Mouse (Mus musculus) midbrain, embryonic 13.5 days (tissue): ENCODE data around the gene Lingo1. TPM values are rescaled to one million over a fixed set of nuclear protein-coding genes. Genes with fewer than 3 reads are reported as not detected.
A peak's percentile ranks its signal among the peaks of the same experiment; 100 is the strongest.

ENCODE experiments used
- ATAC-seq: fragments of 200-750 bp; cut with Nextera tagmentation; 2 replicates; pipeline ENCODE4 v1.8.0; 2017; ENCODE audit warnings: mild to moderate bottlenecking, moderate TSS enrichment, moderate library complexity
- H3K27ac ChIP-seq: fragments of 300-500 bp; sonication (generic); 2 replicates; pipeline ENCODE4 v1.5.1; 2015; ENCODE audit warnings: inconsistent platforms, mild to moderate bottlenecking, moderate library complexity
- H3K27me3 ChIP-seq: fragments of 300-500 bp; sonication (generic); 2 replicates; pipeline ENCODE4 v1.6.1; 2015; ENCODE audit warnings: mild to moderate bottlenecking, inconsistent platforms
- H3K36me3 ChIP-seq: fragments of 300-500 bp; sonication (generic); 2 replicates; pipeline ENCODE4 v1.6.1; 2015; ENCODE audit warnings: mild to moderate bottlenecking, inconsistent platforms
- H3K4me1 ChIP-seq: fragments of 300-500 bp; sonication (generic); replicated peaks from 2 replicates; pipeline ENCODE4 v1.6.1; 2015; ENCODE audit warnings: inconsistent platforms
- H3K4me2 ChIP-seq: fragments of 300-500 bp; sonication (generic); replicated peaks from 2 replicates; pipeline ENCODE4 v1.6.1; 2015; ENCODE audit warnings: moderate library complexity, mild to moderate bottlenecking, inconsistent platforms
- H3K4me3 ChIP-seq: fragments of 300-500 bp; sonication (generic); replicated peaks from 2 replicates; pipeline ENCODE4 v1.5.1; 2015; ENCODE audit warnings: mild to moderate bottlenecking, inconsistent platforms
- H3K9ac ChIP-seq: fragments of 300-500 bp; sonication (generic); replicated peaks from 2 replicates; pipeline ENCODE4 v1.6.1; 2015; ENCODE audit warnings: mild to moderate bottlenecking, inconsistent platforms
- H3K9me3 ChIP-seq: fragments of 300-500 bp; sonication (generic); 2 replicates; pipeline ENCODE4 v1.6.1; 2016; ENCODE audit warnings: mild to moderate bottlenecking, inconsistent platforms
- WGBS: fragments of 180-500 bp; shearing (Covaris S2); methylation state at CpG from one replicate; pipeline ENCODE4 v1.1.7; 2015; 5-methylcytosine and 5-hydroxymethylcytosine counted together
- polyA plus RNA-seq: library from polyadenylated mRNA; unstranded; fragments of >200 nt; fragmentation: Nextera tagmentation; extraction: Ambion mirVana; gene quantifications from 2 replicates; pipeline ENCODE4 v1.2.1, GENCODE M21; 2015

Gene Lingo1
- polyA plus RNA-seq, 1 experiment from 2014 or later: 39.0 TPM

GRCm38 (mm10) chr9:56619715-56620114, 176.6 kb downstream of the Lingo1 start:
- H3K4me2 ChIP-seq: no peak overlapping the region
- H3K4me1 ChIP-seq: peaks cover 6% of the 10 kb centered on the region; the same call in 1 of the 2 replicates
- 81% methylated on average over 23 of the region's 23 CpGs for WGBS
- peaks cover 47% of the 10 kb centered on the region for H3K36me3 ChIP-seq
- H3K9ac ChIP-seq: no peak overlapping the region
- H3K9me3 ChIP-seq: no peaks in the 10 kb centered on the region
- H3K4me3 ChIP-seq: no peak overlapping the region
- H3K27me3 ChIP-seq: peaks cover 28% of the 10 kb centered on the region
- H3K27ac ChIP-seq: no peak overlapping the region
- no peak for ATAC-seq

GRCm38 (mm10) chr9:56618660-56619059, 177.6 kb downstream of the Lingo1 start:
- Histone ChIP-seq H3K27me3 (peaks cover 28% of the 10 kb centered on the region), H3K36me3 (peaks cover 44% of the 10 kb centered on the region), H3K4me2 (no peak overlapping the region), H3K4me3 (no peak overlapping the region), H3K27ac (no peak overlapping the region), H3K9ac (no peak overlapping the region), H3K9me3 (no peaks in the 10 kb centered on the region), H3K4me1 (peaks cover 6% of the 10 kb centered on the region; the same call in 1 of the 2 replicates)
- 90% methylated on average over 4 of the region's 4 CpGs for WGBS
- ATAC-seq: no peak

GRCm38 (mm10) chr9:56616061-56616460, 180.2 kb downstream of the Lingo1 start:
- no peak for ATAC-seq
- H3K4me1 ChIP-seq: peaks cover 11% of the 10 kb centered on the region; the same call in 1 of the 2 replicates
- 82% methylated on average over 3 of the region's 3 CpGs for WGBS

GRCm38 (mm10) chr9:56612798-56613183, 183.5 kb downstream of the Lingo1 start:
- Histone ChIP-seq H3K4me3 (no peak overlapping the region), H3K4me1 (peaks cover 33% of the 10 kb centered on the region), H3K27me3 (no peaks in the 10 kb centered on the region), H3K27ac (no peak overlapping the region), H3K9me3 (no peaks in the 10 kb centered on the region), H3K4me2 (no peak overlapping the region), H3K36me3 (0 out of 2 replicates have a peak, but pooled peaks cover 9% of the 10 kb centered on the region), H3K9ac (no peak overlapping the region)
- 67% methylated on average over 12 of the region's 12 CpGs for WGBS
- no peak for ATAC-seq

More at GRCm38 (mm10) chr9:56616061-56616460, 180.2 kb downstream of the Lingo1 start:
- Histone ChIP-seq H3K9ac (no peak overlapping the region), H3K27me3 (peaks cover 21% of the 10 kb centered on the region), H3K4me3 (no peak overlapping the region), H3K9me3 (no peaks in the 10 kb centered on the region), H3K27ac (no peak overlapping the region), H3K36me3 (peaks cover 40% of the 10 kb centered on the region), H3K4me2 (no peak overlapping the region)

- H3K9me3 ChIP-seq: no peaks in the 10 kb centered on the region
- no peak overlapping the region for H3K9ac ChIP-seq
- WGBS: 89% methylated on average over 8 of the region's 8 CpGs
- H3K27me3 ChIP-seq: no peaks in the 10 kb centered on the region
- no peak overlapping the region for H3K4me3 ChIP-seq
- no peak for ATAC-seq
- H3K4me1 ChIP-seq: peaks cover 39% of the 10 kb centered on the region
- H3K27ac ChIP-seq: no peak overlapping the region
- H3K4me2 ChIP-seq: no peak overlapping the region
- H3K36me3 ChIP-seq: 0 out of 2 replicates have a peak, but pooled peaks cover 3% of the 10 kb centered on the region
Measured at GRCm38 (mm10) chr9:56611912-56612797, 184.1 kb downstream of the Lingo1 start.

- H3K4me1 ChIP-seq: peaks cover 43% of the 10 kb centered on the region
- no peak overlapping the region for H3K27ac ChIP-seq
- H3K9ac ChIP-seq: no peak overlapping the region
- H3K9me3 ChIP-seq: no peaks in the 10 kb centered on the region
- H3K4me3 ChIP-seq: no peak overlapping the region
- no peaks in the 10 kb centered on the region for H3K27me3 ChIP-seq
- 0 out of 2 replicates have a peak, but pooled peaks cover under 1% of the 10 kb centered on the region for H3K36me3 ChIP-seq
- H3K4me2 ChIP-seq: no peak overlapping the region
- WGBS: 85% methylated on average over 6 of the region's 6 CpGs
- no peak for ATAC-seq
Measured at GRCm38 (mm10) chr9:56610955-56611354, 185.3 kb downstream of the Lingo1 start.

- Histone ChIP-seq H3K9me3 (no peaks in the 10 kb centered on the region), H3K4me2 (no peak overlapping the region), H3K27me3 (no peaks in the 10 kb centered on the region), H3K9ac (no peak overlapping the region), H3K27ac (no peak overlapping the region), H3K4me1 (peaks cover 48% of the 10 kb centered on the region), H3K4me3 (no peak overlapping the region), H3K36me3 (no peaks in the 10 kb centered on the region)
- 58% methylated on average over 5 of the region's 5 CpGs for WGBS
- ATAC-seq: no peak
Measured at GRCm38 (mm10) chr9:56610466-56610865, 185.8 kb downstream of the Lingo1 start.

GRCm38 (mm10) chr9:56609486-56609885, 186.8 kb downstream of the Lingo1 start:
- Histone ChIP-seq H3K4me3 (no peak overlapping the region), H3K9me3 (no peaks in the 10 kb centered on the region), H3K4me1 (peaks cover 58% of the 10 kb centered on the region), H3K27ac (peak overlapping the region; percentile 74; the same call in 1 of the 2 replicates), H3K9ac (no peak overlapping the region), H3K4me2 (no peak overlapping the region), H3K27me3 (no peaks in the 10 kb centered on the region), H3K36me3 (no peaks in the 10 kb centered on the region)
- WGBS: 4% methylated on average over 5 of the region's 5 CpGs
- peak; percentile 58 for ATAC-seq

- H3K9me3 ChIP-seq: no peaks in the 10 kb centered on the region
- no peak overlapping the region for H3K4me2 ChIP-seq
- no peaks in the 10 kb centered on the region for H3K36me3 ChIP-seq
- 12% methylated on average over 11 of the region's 11 CpGs for WGBS
- no peak overlapping the region for H3K4me3 ChIP-seq
- H3K4me1 ChIP-seq: peaks cover 61% of the 10 kb centered on the region
- no peak overlapping the region for H3K9ac ChIP-seq
- peak overlapping the region; percentile 74 for H3K27ac ChIP-seq
- 0 out of 2 replicates have a peak, but pooled peaks have one; percentile 14 for ATAC-seq
- H3K27me3 ChIP-seq: no peaks in the 10 kb centered on the region
Measured at GRCm38 (mm10) chr9:56608691-56609351, 187.4 kb downstream of the Lingo1 start.

- ATAC-seq: no peak
- H3K4me2 ChIP-seq: 0 out of 2 replicates have a peak overlapping the region, but pooled peaks have one; percentile 9
- WGBS: 64% methylated on average over 16 of the region's 16 CpGs
Measured at GRCm38 (mm10) chr9:56606082-56606740, 190.1 kb downstream of the Lingo1 start.

GRCm38 (mm10) chr9:56605443-56605806, 190.8 kb downstream of the Lingo1 start:
- H3K27me3 ChIP-seq: no peaks in the 10 kb centered on the region
- H3K4me3 ChIP-seq: no peak overlapping the region
- peaks cover 53% of the 10 kb centered on the region for H3K4me1 ChIP-seq
- ATAC-seq: peak; percentile 18; the same call in 1 of the 2 replicates
- no peaks in the 10 kb centered on the region for H3K36me3 ChIP-seq
- H3K27ac ChIP-seq: peak overlapping the region; percentile 70
- no peak overlapping the region for H3K4me2 ChIP-seq
- H3K9ac ChIP-seq: no peak overlapping the region
- H3K9me3 ChIP-seq: no peaks in the 10 kb centered on the region

More at GRCm38 (mm10) chr9:56606082-56606740, 190.1 kb downstream of the Lingo1 start:
- H3K4me1 ChIP-seq: peaks cover 53% of the 10 kb centered on the region
- H3K36me3 ChIP-seq: no peaks in the 10 kb centered on the region
- H3K4me3 ChIP-seq: no peak overlapping the region
- no peaks in the 10 kb centered on the region for H3K27me3 ChIP-seq
- no peaks in the 10 kb centered on the region for H3K9me3 ChIP-seq
- peak overlapping the region; percentile 70 for H3K27ac ChIP-seq
- H3K9ac ChIP-seq: no peak overlapping the region
